In genomic region chr14:79985696-79986095, GRCm38 (mm10) we compare ENCODE assay signal across 16 mouse cellular contexts. TPM values are rescaled to one million over a fixed set of nuclear protein-coding genes. Genes with fewer than 3 reads are reported as not detected.
DNase-seq lines count a peak whose midpoint lies in the region; ATAC-seq and TF ChIP-seq lines count a peak whose summit lies in the region.
"Had no signal": no experiment of that assay in that cellular context is flagged by ENCODE, and none has a peak within 500 bp of the region (broad histone marks: within the 10 kb centered on the region; RNA-seq: fewer than 3 reads in every experiment).

No protein-coding gene starts in this region.

- no peaks in the 10 kb centered on the region for H3K9me3 ChIP-seq in hindbrain, embryonic 16.5 days (ENCODE audit: control insufficient read depth, low read length)
- no peaks in the 10 kb centered on the region for H3K9me3 ChIP-seq in hindbrain, embryonic 13.5 days
- H3K9me3 ChIP-seq: embryonic facial prominence, embryonic 13.5 days; hindbrain, embryonic 10.5 days; neural tube, embryonic 13.5 days had no signal

- peak; percentile 32 for DNase-seq in gastrocnemius, adult 2 months
- DNase-seq in gastrocnemius, postnatal 14 days: peak; percentile 24
- peak; percentile 28 for DNase-seq in heart, postnatal 25 days (ENCODE audit: low spot score)
- DNase-seq in retina, postnatal 1 day: no peak
- DNase-seq in c-Kit-positive CD71-positive TER-119-positive erythroid progenitor cells, embryonic 14.5 days (ENCODE audit: low spot score): no peak
- DNase-seq: cerebellum, adult 8-10 months; midbrain, embryonic 14.5 days had no signal

- no peak overlapping the region for H3K9ac ChIP-seq in hindbrain, embryonic 16.5 days (ENCODE audit: low read depth, low read length)
- no peak overlapping the region for H3K9ac ChIP-seq in hindbrain, embryonic 13.5 days
- H3K9ac ChIP-seq: embryonic facial prominence, embryonic 13.5 days; liver, embryonic 14.5 days; neural tube, embryonic 13.5 days had no signal

- no peak overlapping the region for H3K4me2 ChIP-seq in hindbrain, embryonic 16.5 days (ENCODE audit: low read length)
- no peak overlapping the region for H3K4me2 ChIP-seq in hindbrain, embryonic 13.5 days
- H3K4me2 ChIP-seq: embryonic facial prominence, embryonic 13.5 days; neural tube, embryonic 13.5 days had no signal

- H3K4me3 ChIP-seq in hindbrain, embryonic 16.5 days (ENCODE audit: low read length): no peak overlapping the region
- H3K4me3 ChIP-seq in hindbrain, embryonic 13.5 days: no peak overlapping the region
- no peak overlapping the region for H3K4me3 ChIP-seq in gastrocnemius, adult 2 months
- H3K4me3 ChIP-seq: embryonic facial prominence, embryonic 13.5 days; hindbrain, embryonic 10.5 days; neural tube, embryonic 13.5 days had no signal

- TF ChIP-seq CTCF in gastrocnemius, adult 2 months (IDR thresholded peaks at IDR 0.05): no peak

- ATAC-seq in hindbrain, embryonic 16.5 days: peak; percentile 40; the same call in 1 of the 2 replicates
- ATAC-seq in hindbrain, embryonic 13.5 days (ENCODE audit: low FRiP score): no peak
- ATAC-seq: forebrain, embryonic 14.5 days had no signal

- no peaks in the 10 kb centered on the region for H3K4me1 ChIP-seq in hindbrain, embryonic 16.5 days (ENCODE audit: control insufficient read depth, insufficient read depth, low read depth, low read length)
- H3K4me1 ChIP-seq in hindbrain, embryonic 13.5 days (replicated peaks): no peaks in the 10 kb centered on the region
- H3K4me1 ChIP-seq: embryonic facial prominence, embryonic 13.5 days; hindbrain, embryonic 10.5 days; neural tube, embryonic 13.5 days had no signal

- no peaks in the 10 kb centered on the region for H3K36me3 ChIP-seq in hindbrain, embryonic 16.5 days (ENCODE audit: control insufficient read depth, insufficient read depth, low read length)
- no peaks in the 10 kb centered on the region for H3K36me3 ChIP-seq in hindbrain, embryonic 13.5 days
- H3K36me3 ChIP-seq: embryonic facial prominence, embryonic 13.5 days; hindbrain, embryonic 10.5 days; neural tube, embryonic 13.5 days had no signal

- H3K27ac ChIP-seq in hindbrain, embryonic 16.5 days (ENCODE audit: low read depth, low read length): no peak overlapping the region
- no peak overlapping the region for H3K27ac ChIP-seq in hindbrain, embryonic 13.5 days
- H3K27ac ChIP-seq in gastrocnemius, adult 2 months: no peak overlapping the region
- H3K27ac ChIP-seq: embryonic facial prominence, embryonic 13.5 days; hindbrain, embryonic 10.5 days; liver, embryonic 14.5 days; neural tube, embryonic 13.5 days; stomach, postnatal 0 days had no signal

- intact Hi-C loops in gastrocnemius, adult 2 months (cut with DNase I): no loop called here
- intact Hi-C loops in gastrocnemius, postnatal 14 days (cut with DNase I; ENCODE audit: low total_unique reads): no loop called here
- intact Hi-C loops in heart, postnatal 25 days (cut with DNase I): no loop called here

- H3K27me3 ChIP-seq in hindbrain, embryonic 16.5 days (replicated peaks; ENCODE audit: control insufficient read depth, insufficient read depth, low read length): no peaks in the 10 kb centered on the region
- H3K27me3 ChIP-seq in hindbrain, embryonic 13.5 days: no peaks in the 10 kb centered on the region
- H3K27me3 ChIP-seq: embryonic facial prominence, embryonic 13.5 days; neural tube, embryonic 13.5 days had no signal

- WGBS in hindbrain, embryonic 16.5 days: 91% methylated on average over 2 of the region's 2 CpGs
- 91% methylated on average over 2 of the region's 2 CpGs for WGBS in hindbrain, embryonic 13.5 days

RNA-seq across cellular contexts. Expression of gene Olfm4, which starts 1.8 kb away (rescaled TPM):
- 1.2 TPM in 2 replicates for polyA plus RNA-seq in hindbrain, embryonic 16.5 days (2015; fragmentation: Nextera tagmentation; extraction: Ambion mirVana)
- 0.75 and 0.81 TPM in 2 replicates for polyA plus RNA-seq in hindbrain, embryonic 13.5 days (2015; fragmentation: Nextera tagmentation; extraction: Ambion mirVana)
- not detected for total RNA-seq in gastrocnemius, adult 2 months (2021)
- total RNA-seq in gastrocnemius, postnatal 14 days (2021): not detected
- not detected for total RNA-seq in heart, postnatal 25 days (2021)
- total RNA-seq: adrenal gland, adult 18-20 months had no signal

Comparison
In these comparisons a context has a peak if more than half of its experiments do, and no peak if none do; other contexts are left out.
1. DNase-seq: peak in gastrocnemius, adult 2 months (single experiment), gastrocnemius, postnatal 14 days (single experiment) and heart, postnatal 25 days (single experiment); none in retina, postnatal 1 day (single experiment) and c-Kit-positive CD71-positive TER-119-positive erythroid progenitor cells, embryonic 14.5 days (single experiment).